Mouse (Mus musculus) hindbrain, embryonic 15.5 days (tissue): ENCODE data around the gene Speg. TPM values are rescaled to one million over a fixed set of nuclear protein-coding genes. Genes with fewer than 3 reads are reported as not detected.

Experiments used
- ATAC-seq: fragments of 200-750 bp; cut with Nextera tagmentation; 2 replicates; pipeline ENCODE4 v1.8.0; 2017; ENCODE audit warnings: low read depth, moderate number of reproducible peaks, moderate TSS enrichment; ENCODE audit not compliant: low FRiP score
- H3K27ac ChIP-seq: fragments of 300-500 bp; sonication (generic); replicated peaks from 2 replicates; pipeline ENCODE4 v1.5.1; 2015; ENCODE audit warnings: mild to moderate bottlenecking, inconsistent platforms
- H3K27me3 ChIP-seq: fragments of 300-500 bp; sonication (generic); 2 replicates; pipeline ENCODE4 v1.6.1; 2015; ENCODE audit warnings: control low read depth, inconsistent platforms
- H3K36me3 ChIP-seq: fragments of 300-500 bp; sonication (generic); 2 replicates; pipeline ENCODE4 v1.6.1; 2015; ENCODE audit warnings: control low read depth, inconsistent platforms
- H3K4me1 ChIP-seq: fragments of 300-500 bp; sonication (generic); replicated peaks from 2 replicates; pipeline ENCODE4 v1.6.1; 2015; ENCODE audit warnings: control low read depth, inconsistent platforms
- H3K4me2 ChIP-seq: fragments of 300-500 bp; sonication (generic); 2 replicates; pipeline ENCODE4 v1.6.1; 2015; ENCODE audit warnings: moderate library complexity, mild to moderate bottlenecking, inconsistent platforms
- H3K4me3 ChIP-seq: fragments of 300-500 bp; sonication (generic); 2 replicates; pipeline ENCODE4 v1.5.1; 2015; ENCODE audit warnings: mild to moderate bottlenecking, inconsistent platforms
- H3K9ac ChIP-seq: fragments of 300-500 bp; sonication (generic); 2 replicates; pipeline ENCODE4 v1.6.1; 2015; ENCODE audit warnings: inconsistent platforms
- H3K9me3 ChIP-seq: fragments of 300-500 bp; sonication (generic); 2 replicates; pipeline ENCODE4 v1.6.1; 2016; ENCODE audit warnings: control low read depth, inconsistent platforms
- WGBS: fragments of 180-500 bp; shearing (Covaris S2); methylation state at CpG from one replicate; pipeline ENCODE4 v1.1.7; 2015; 5-methylcytosine and 5-hydroxymethylcytosine counted together
- polyA plus RNA-seq: library from polyadenylated mRNA; unstranded; fragments of >200 nt; fragmentation: Nextera tagmentation; extraction: Ambion mirVana; gene quantifications from 2 replicates; pipeline ENCODE4 v1.2.1, GENCODE M21; 2015

Speg gene
- polyA plus RNA-seq, 1 experiment from 2014 or later: 25.0 TPM

DNA sequence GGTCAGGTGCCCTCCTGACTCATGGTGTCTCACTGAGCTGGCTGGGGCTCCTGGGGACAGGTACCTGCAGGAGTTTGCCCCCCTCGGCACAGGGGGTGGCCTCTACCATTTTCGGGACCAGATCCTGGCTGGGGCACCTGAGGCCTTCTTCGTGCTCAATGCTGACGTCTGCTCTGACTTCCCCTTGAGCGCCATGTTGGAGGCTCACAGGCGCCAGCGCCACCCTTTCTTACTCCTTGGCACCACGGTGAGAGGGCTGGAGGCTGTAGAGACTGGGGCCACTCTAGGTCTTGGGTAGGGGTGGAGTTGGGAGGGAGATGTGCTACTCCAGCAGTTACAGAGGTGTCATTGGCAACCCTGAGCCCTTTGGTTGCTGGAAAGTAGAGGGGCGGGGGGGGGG, 63.7 kb downstream of the Speg start:
- no peak overlapping the region for H3K4me3 ChIP-seq
- no peak for ATAC-seq
- peaks cover 36% of the 10 kb centered on the region for H3K4me1 ChIP-seq
- H3K36me3 ChIP-seq: no peaks in the 10 kb centered on the region
- H3K27me3 ChIP-seq: no peaks in the 10 kb centered on the region
- WGBS: 80% methylated on average over 8 of the region's 9 CpGs
- H3K4me2 ChIP-seq: no peak overlapping the region
- no peak overlapping the region for H3K27ac ChIP-seq
- no peaks in the 10 kb centered on the region for H3K9me3 ChIP-seq
- no peak overlapping the region for H3K9ac ChIP-seq

GRCm38 (mm10) chr1:75440661-75441060, 65.6 kb downstream of the Speg start:
- Histone ChIP-seq H3K36me3 (no peaks in the 10 kb centered on the region), H3K27ac (no peak overlapping the region), H3K4me2 (no peak overlapping the region), H3K4me1 (peaks cover 52% of the 10 kb centered on the region), H3K9me3 (no peaks in the 10 kb centered on the region), H3K9ac (no peak overlapping the region), H3K27me3 (no peaks in the 10 kb centered on the region), H3K4me3 (no peak overlapping the region)
- WGBS: 76% methylated on average over 7 of the region's 7 CpGs
- ATAC-seq: no peak

DNA sequence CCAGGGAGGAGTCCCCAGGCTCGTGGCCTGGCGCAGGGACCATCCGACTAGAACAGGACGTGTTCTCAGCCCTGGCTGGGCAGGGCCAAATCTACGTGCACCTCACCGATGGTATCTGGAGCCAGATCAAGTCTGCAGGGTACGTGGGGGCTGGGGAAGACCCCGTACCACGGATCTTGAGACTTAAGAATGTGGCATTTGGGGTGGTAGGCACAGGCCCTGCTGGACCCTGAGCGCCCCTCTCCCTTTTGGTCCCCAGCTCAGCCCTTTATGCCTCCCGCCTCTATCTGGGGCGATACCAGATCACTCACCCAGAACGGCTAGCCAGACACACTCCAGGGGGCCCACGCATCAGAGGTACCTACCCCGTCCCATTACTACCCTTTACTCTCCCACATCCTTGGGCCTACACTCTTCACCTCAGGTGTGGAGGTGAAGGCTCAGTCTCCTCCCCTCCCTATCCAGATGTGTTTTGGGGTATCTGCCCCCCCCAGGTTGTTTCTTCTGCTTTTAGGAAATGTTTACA, 66.4 kb downstream of the Speg start:
- no peak overlapping the region for H3K4me2 ChIP-seq
- no peak overlapping the region for H3K9ac ChIP-seq
- no peaks in the 10 kb centered on the region for H3K36me3 ChIP-seq
- 86% methylated on average over 15 of the region's 15 CpGs for WGBS
- no peaks in the 10 kb centered on the region for H3K9me3 ChIP-seq
- H3K27ac ChIP-seq: no peak overlapping the region
- peaks cover 56% of the 10 kb centered on the region for H3K4me1 ChIP-seq
- no peaks in the 10 kb centered on the region for H3K27me3 ChIP-seq
- no peak overlapping the region for H3K4me3 ChIP-seq
- no peak for ATAC-seq

DNA sequence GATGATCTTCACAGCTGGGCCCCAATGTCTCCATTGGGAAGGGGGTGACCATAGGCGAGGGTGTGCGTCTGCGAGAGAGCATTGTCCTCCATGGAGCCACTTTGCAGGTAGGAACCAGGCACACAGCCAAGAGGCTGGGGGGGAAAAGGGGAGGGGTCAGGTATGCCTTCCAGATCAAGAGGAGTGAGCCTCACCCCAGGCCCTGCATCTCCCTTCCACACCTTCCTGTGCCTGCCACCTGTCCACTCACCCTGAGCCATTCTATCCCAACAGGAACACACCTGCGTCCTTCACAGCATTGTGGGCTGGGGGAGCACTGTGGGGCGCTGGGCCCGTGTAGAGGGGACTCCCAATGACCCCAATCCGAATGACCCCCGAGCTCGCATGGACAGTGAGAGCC, 67.1 kb downstream of the Speg start:
- Histone ChIP-seq H3K9ac (no peak overlapping the region), H3K4me2 (no peak overlapping the region), H3K36me3 (no peaks in the 10 kb centered on the region), H3K4me1 (peaks cover 56% of the 10 kb centered on the region), H3K27me3 (no peaks in the 10 kb centered on the region), H3K27ac (0 out of 2 replicates have a peak overlapping the region, but pooled peaks have one; percentile 21), H3K4me3 (no peak overlapping the region), H3K9me3 (no peaks in the 10 kb centered on the region)
- ATAC-seq: no peak
- WGBS: 77% methylated on average over 9 of the region's 9 CpGs

GRCm38 (mm10) chr1:75442811-75443210, 67.7 kb downstream of the Speg start:
- no peaks in the 10 kb centered on the region for H3K27me3 ChIP-seq
- peak overlapping the region; percentile 21; the same call in 1 of the 2 replicates for H3K27ac ChIP-seq
- no peaks in the 10 kb centered on the region for H3K36me3 ChIP-seq
- H3K4me3 ChIP-seq: no peak overlapping the region
- H3K9me3 ChIP-seq: no peaks in the 10 kb centered on the region
- peaks cover 58% of the 10 kb centered on the region for H3K4me1 ChIP-seq
- ATAC-seq: no peak
- no peak overlapping the region for H3K4me2 ChIP-seq
- WGBS: 21% methylated on average over 8 of the region's 8 CpGs
- no peak overlapping the region for H3K9ac ChIP-seq

- H3K4me2 ChIP-seq: no peak overlapping the region
- H3K9me3 ChIP-seq: no peaks in the 10 kb centered on the region
- H3K36me3 ChIP-seq: no peaks in the 10 kb centered on the region
- ATAC-seq: peak; percentile 14; the same call in 1 of the 2 replicates
- H3K4me1 ChIP-seq: peaks cover 64% of the 10 kb centered on the region
- WGBS: 13% methylated on average over 13 of the region's 13 CpGs
- H3K27me3 ChIP-seq: 0 out of 2 replicates have a peak, but pooled peaks cover 3% of the 10 kb centered on the region
- no peak overlapping the region for H3K4me3 ChIP-seq
- no peak overlapping the region for H3K9ac ChIP-seq
- peak overlapping the region; percentile 64 for H3K27ac ChIP-seq
Measured at GRCm38 (mm10) chr1:75443247-75444024, 68.3 kb downstream of the Speg start.

DNA sequence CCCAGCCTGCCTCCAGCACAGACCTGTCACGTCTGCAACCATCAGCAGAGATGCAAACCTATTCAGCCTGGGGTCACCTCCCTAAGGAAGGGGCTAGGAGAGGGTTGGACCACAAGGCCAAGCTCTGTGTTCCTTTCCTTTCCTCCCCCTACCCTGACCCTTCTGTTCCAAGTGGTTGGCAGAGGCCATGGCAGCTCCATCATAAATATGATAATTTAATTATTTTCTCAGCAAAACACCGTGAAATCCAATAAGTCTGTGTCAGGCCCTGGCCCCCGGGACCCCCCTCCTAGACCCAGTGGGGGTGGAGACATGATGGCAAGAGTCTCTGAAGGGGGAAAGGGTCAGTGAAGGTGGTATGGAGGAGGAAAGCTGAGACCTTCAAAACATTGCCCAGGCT, 69.1 kb downstream of the Speg start:
- H3K27me3 ChIP-seq: 0 out of 2 replicates have a peak, but pooled peaks cover 3% of the 10 kb centered on the region
- no peak overlapping the region for H3K4me3 ChIP-seq
- no peaks in the 10 kb centered on the region for H3K9me3 ChIP-seq
- 20% methylated on average over 3 of the region's 3 CpGs for WGBS
- no peak overlapping the region for H3K9ac ChIP-seq
- ATAC-seq: no peak
- peak overlapping the region; percentile 64; the same call in 1 of the 2 replicates for H3K27ac ChIP-seq
- peaks cover 72% of the 10 kb centered on the region for H3K4me1 ChIP-seq
- no peak overlapping the region for H3K4me2 ChIP-seq
- no peaks in the 10 kb centered on the region for H3K36me3 ChIP-seq

- Histone ChIP-seq H3K4me3 (no peak overlapping the region), H3K27ac (peak overlapping the region; percentile 14), H3K9me3 (no peaks in the 10 kb centered on the region), H3K27me3 (peaks cover 7% of the 10 kb centered on the region; the same call in 1 of the 2 replicates), H3K4me2 (peak overlapping the region; percentile 37), H3K36me3 (no peaks in the 10 kb centered on the region), H3K4me1 (peaks cover 82% of the 10 kb centered on the region), H3K9ac (no peak overlapping the region)
- no peak for ATAC-seq
- 6% methylated on average over 9 of the region's 9 CpGs for WGBS
Measured at GRCm38 (mm10) chr1:75445141-75445701, 70.1 kb downstream of the Speg start.

- Histone ChIP-seq H3K4me3 (no peak overlapping the region; the same call in 1 of the 2 replicates), H3K4me2 (peak overlapping the region; percentile 37), H3K9me3 (no peaks in the 10 kb centered on the region), H3K4me1 (peaks cover 90% of the 10 kb centered on the region), H3K9ac (0 out of 2 replicates have a peak overlapping the region, but pooled peaks have one; percentile 15), H3K27me3 (peaks cover 7% of the 10 kb centered on the region; the same call in 1 of the 2 replicates), H3K27ac (peak overlapping the region; percentile 14; the same call in 1 of the 2 replicates), H3K36me3 (no peaks in the 10 kb centered on the region)
- under 1% methylated on average over 22 of the region's 22 CpGs for WGBS
- 0 out of 2 replicates have a peak, but pooled peaks have one; percentile 4 for ATAC-seq
Measured at GRCm38 (mm10) chr1:75445751-75446611, 70.9 kb downstream of the Speg start.

DNA sequence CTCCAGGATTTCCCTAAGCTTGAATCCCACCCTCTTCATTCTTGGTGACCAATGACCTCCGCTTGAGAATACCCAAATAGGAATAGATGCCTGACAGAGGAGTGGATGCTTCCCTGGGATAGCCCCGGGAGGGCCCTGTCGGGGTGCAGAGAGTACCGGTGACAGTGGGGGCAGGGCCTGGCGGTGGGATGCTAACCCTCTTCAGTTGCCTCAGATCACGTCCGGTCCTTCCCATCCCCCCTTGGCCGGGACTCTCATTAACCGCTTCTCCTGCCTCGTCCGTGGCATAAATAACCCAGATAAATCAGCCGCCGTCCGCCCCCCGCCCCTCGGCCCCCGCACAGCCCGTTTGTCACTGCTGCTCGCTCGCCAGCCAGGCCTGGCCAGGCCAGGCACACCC, 71.6 kb downstream of the Speg start:
- WGBS: 5% methylated on average over 20 of the region's 20 CpGs
- Histone ChIP-seq H3K27ac (peak overlapping the region; percentile 14; the same call in 1 of the 2 replicates), H3K4me3 (no peak overlapping the region), H3K9me3 (no peaks in the 10 kb centered on the region), H3K27me3 (peaks cover 10% of the 10 kb centered on the region; the same call in 1 of the 2 replicates), H3K4me2 (peak overlapping the region; percentile 37), H3K4me1 (peaks cover 96% of the 10 kb centered on the region), H3K9ac (no peak overlapping the region), H3K36me3 (no peaks in the 10 kb centered on the region)
- no peak for ATAC-seq

DNA sequence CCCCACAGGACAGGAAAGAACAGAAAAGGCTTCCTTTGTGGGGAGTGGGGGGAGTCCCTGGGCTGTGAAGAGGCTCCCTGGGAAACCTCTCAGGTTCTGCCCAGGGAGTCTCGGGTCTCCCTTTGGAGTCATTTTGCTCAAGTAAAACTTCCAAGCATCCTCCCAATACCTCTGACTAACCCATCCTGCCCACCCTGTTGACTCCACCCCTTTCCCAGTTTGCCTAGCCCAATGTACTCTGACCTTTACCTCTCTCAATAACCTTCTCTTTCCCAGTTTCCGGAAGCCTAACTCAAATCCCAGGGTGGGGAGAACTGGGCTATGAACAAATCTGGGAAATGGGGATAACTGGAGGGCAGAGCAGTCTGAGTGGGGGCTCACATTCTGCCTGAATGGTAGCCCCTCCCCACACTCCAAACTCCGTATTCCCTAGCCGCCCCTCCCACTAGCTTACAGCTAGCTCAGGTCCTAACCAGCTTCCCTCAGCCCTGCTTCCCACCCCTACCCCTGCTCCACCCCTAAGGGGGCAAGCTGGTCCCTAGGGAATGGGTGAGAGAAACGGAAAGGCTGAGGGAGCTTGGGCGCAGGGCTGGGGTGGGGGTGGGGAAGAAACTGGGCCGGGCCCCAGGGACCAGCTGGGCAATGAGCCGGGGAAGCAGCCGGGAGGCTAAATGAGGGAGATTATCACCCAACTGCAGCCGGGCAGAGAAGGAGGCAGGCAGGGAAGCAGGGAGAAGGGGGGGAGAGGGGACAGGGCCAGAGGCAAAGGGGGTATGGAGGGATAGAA, 72.4 kb downstream of the Speg start:
- peak overlapping the region; percentile 49; the same call in 1 of the 2 replicates for H3K27ac ChIP-seq
- H3K4me3 ChIP-seq: no peak overlapping the region

More for the DNA sequence above, 72.4 kb downstream of the Speg start:
- Histone ChIP-seq H3K9ac (0 out of 2 replicates have a peak overlapping the region, but pooled peaks have one; percentile 18), H3K36me3 (no peaks in the 10 kb centered on the region), H3K27me3 (peaks cover 15% of the 10 kb centered on the region; the same call in 1 of the 2 replicates), H3K4me1 (peaks cover 96% of the 10 kb centered on the region), H3K9me3 (no peaks in the 10 kb centered on the region), H3K4me2 (peak overlapping the region; percentile 37)
- ATAC-seq: no peak
- WGBS: 9% methylated on average over 10 of the region's 10 CpGs
